Mouse (Mus musculus): ENCODE data around the gene Zfp456. TPM values are rescaled to one million over a fixed set of nuclear protein-coding genes. Genes with fewer than 3 reads are reported as not detected.

The Zfp456 gene
- total and polyA plus RNA-seq, 3 experiments = 0.35 to 0.43 TPM; not detected in 1

DNA sequence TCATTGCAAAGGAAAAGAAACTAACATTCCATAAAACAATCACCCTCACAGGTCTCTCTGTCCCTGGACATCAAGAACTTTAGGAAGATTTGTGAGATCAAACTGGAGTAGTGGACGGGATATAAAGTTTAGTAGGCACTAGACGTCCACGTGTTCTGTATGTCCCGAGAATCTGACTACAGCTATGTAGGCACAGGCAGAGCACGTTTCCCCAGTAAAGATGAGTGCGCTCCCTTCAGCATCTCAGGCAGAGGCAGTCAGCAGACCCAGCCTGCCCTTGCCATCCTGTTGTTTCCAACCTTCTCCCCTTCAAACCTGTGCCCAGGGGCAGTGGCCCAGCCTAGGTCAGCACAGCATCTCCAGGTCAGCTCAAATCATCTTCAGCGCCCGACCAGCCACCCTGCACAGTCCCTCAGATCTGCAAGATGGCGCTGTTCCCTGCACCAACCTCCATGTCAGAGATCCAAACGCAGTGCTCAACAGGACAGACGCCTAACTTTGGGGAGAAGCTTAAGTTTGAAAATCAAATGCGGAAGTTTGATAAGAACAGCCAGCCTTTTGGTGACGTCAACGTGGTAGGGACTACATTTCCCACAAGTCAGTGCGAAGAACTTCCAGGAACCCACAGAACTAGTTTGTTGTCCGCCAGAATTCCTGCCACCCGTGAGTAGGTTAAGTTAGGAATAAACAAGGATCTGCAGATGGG, 43.4 kb downstream of the Zfp456 start, which contains the start of gene Zfp595 (continued):
- TF ChIP-seq MAFK (IDR thresholded peaks at IDR 0.05; ENCODE audit: borderline replicate concordance, low read depth, low read length) = no peak
- TF ChIP-seq MXI1 (IDR thresholded peaks at IDR 0.05; ENCODE audit: low read depth, low read length) = no peak
- peak; percentile 76 for TF ChIP-seq SIN3A (IDR thresholded peaks at IDR 0.05; ENCODE audit: low read length)

Other genes with a start within 250 kb of the Zfp456 start
- 0.12 TPM in 1 of 2 replicates, not detected in the other for gene Rsl1, start 202.6 kb downstream of the Zfp456 start, total RNA-seq (2012; rRNA removed)
- not detected for gene Rsl1, start 202.6 kb downstream of the Zfp456 start, polyA plus RNA-seq (2012; ENCODE audit: insufficient read depth in 1 of 2, insufficient read length in 2 of 2, low read depth in 1 of 2, low replicate concordance in 2 of 2, missing spikeins in 1 of 2)
- gene Zfp455, start 181.3 kb downstream of the Zfp456 start, total RNA-seq (2012; rRNA removed) = 0.29 and 0.46 TPM in 2 replicates
- under 1 TPM in 1 of 2 experiments, not detected in 1; 0.38 TPM for gene Zfp455, start 181.3 kb downstream of the Zfp456 start, polyA plus RNA-seq (2012; ENCODE audit: insufficient read depth in 1 of 2, insufficient read length in 2 of 2, low read depth in 1 of 2, low replicate concordance in 2 of 2, missing spikeins in 1 of 2)
- gene Zfp458, start 97.3 kb downstream of the Zfp456 start, total RNA-seq (2012; rRNA removed) = 1.4 and 1.6 TPM in 2 replicates
- gene Zfp458, start 97.3 kb downstream of the Zfp456 start, polyA plus RNA-seq (2012; ENCODE audit: insufficient read depth in 1 of 2, insufficient read length in 2 of 2, low read depth in 1 of 2, low replicate concordance in 2 of 2, missing spikeins in 1 of 2) = 1 to 10 TPM in 1 of 2 experiments, not detected in 1; 1.3 TPM
- 1.1 and 1.7 TPM in 2 replicates for gene Zfp457, start 69.3 kb downstream of the Zfp456 start, total RNA-seq (2012; rRNA removed)
- gene Zfp457, start 69.3 kb downstream of the Zfp456 start, polyA plus RNA-seq (2012; ENCODE audit: insufficient read depth in 1 of 2, insufficient read length in 2 of 2, low read depth in 1 of 2, low replicate concordance in 2 of 2, missing spikeins in 1 of 2) = 1 to 10 TPM in 1 of 2 experiments, not detected in 1; 1.4 TPM
- 3.2 and 3.9 TPM in 2 replicates for gene Zfp595, start 43.2 kb downstream of the Zfp456 start, total RNA-seq (2012; rRNA removed)
- 1 to 10 TPM in 1 of 2 experiments, not detected in 1; 2.6 TPM for gene Zfp595, start 43.2 kb downstream of the Zfp456 start, polyA plus RNA-seq (2012; ENCODE audit: insufficient read depth in 1 of 2, insufficient read length in 2 of 2, low read depth in 1 of 2, low replicate concordance in 2 of 2, missing spikeins in 1 of 2)
- gene Gm28044, start 15.3 kb downstream of the Zfp456 start, total RNA-seq (2012; rRNA removed) = 2.5 and 3.6 TPM in 2 replicates
- 1 to 10 TPM in 1 of 2 experiments, not detected in 1; 1.1 TPM for gene Gm28044, start 15.3 kb downstream of the Zfp456 start, polyA plus RNA-seq (2012; ENCODE audit: insufficient read depth in 1 of 2, insufficient read length in 2 of 2, low read depth in 1 of 2, low replicate concordance in 2 of 2, missing spikeins in 1 of 2)
- 0.75 and 0.81 TPM in 2 replicates for gene Zfp953, start 15.2 kb downstream of the Zfp456 start, total RNA-seq (2012; rRNA removed)
- under 1 TPM in 1 of 2 experiments, not detected in 1; 0.84 TPM for gene Zfp953, start 15.2 kb downstream of the Zfp456 start, polyA plus RNA-seq (2012; ENCODE audit: insufficient read depth in 1 of 2, insufficient read length in 2 of 2, low read depth in 1 of 2, low replicate concordance in 2 of 2, missing spikeins in 1 of 2)
- gene Gm28041, start 77 bp downstream of the Zfp456 start, total RNA-seq (2012; rRNA removed) = 0.23 and 0.65 TPM in 2 replicates
- under 1 TPM in 1 of 2 experiments, not detected in 1; 0.18 TPM for gene Gm28041, start 77 bp downstream of the Zfp456 start, polyA plus RNA-seq (2012; ENCODE audit: insufficient read depth in 1 of 2, insufficient read length in 2 of 2, low read depth in 1 of 2, low replicate concordance in 2 of 2, missing spikeins in 1 of 2)
- gene Zfp429, start 24.0 kb upstream of the Zfp456 start, total RNA-seq (2012; rRNA removed) = 1.0 and 1.1 TPM in 2 replicates
- under 1 TPM in 1 of 2 experiments, not detected in 1; 0.67 TPM for gene Zfp429, start 24.0 kb upstream of the Zfp456 start, polyA plus RNA-seq (2012; ENCODE audit: insufficient read depth in 1 of 2, insufficient read length in 2 of 2, low read depth in 1 of 2, low replicate concordance in 2 of 2, missing spikeins in 1 of 2)
- not detected in 2 replicates for gene Zfp459, start 45.6 kb upstream of the Zfp456 start, total RNA-seq (2012; rRNA removed)
- gene Zfp459, start 45.6 kb upstream of the Zfp456 start, polyA plus RNA-seq (2012; ENCODE audit: insufficient read depth in 1 of 2, insufficient read length in 2 of 2, low read depth in 1 of 2, low replicate concordance in 2 of 2, missing spikeins in 1 of 2) = not detected
- 4.8 and 6.1 TPM in 2 replicates for gene Zfp874a, start 75.8 kb upstream of the Zfp456 start, total RNA-seq (2012; rRNA removed)
- 1 to 10 TPM in 1 of 2 experiments, not detected in 1; 4.1 TPM for gene Zfp874a, start 75.8 kb upstream of the Zfp456 start, polyA plus RNA-seq (2012; ENCODE audit: insufficient read depth in 1 of 2, insufficient read length in 2 of 2, low read depth in 1 of 2, low replicate concordance in 2 of 2, missing spikeins in 1 of 2)
- 4.4 and 4.9 TPM in 2 replicates for gene Zfp874b, start 108.4 kb upstream of the Zfp456 start, total RNA-seq (2012; rRNA removed)
- 1 to 10 TPM in 1 of 2 experiments, not detected in 1; 3.5 TPM for gene Zfp874b, start 108.4 kb upstream of the Zfp456 start, polyA plus RNA-seq (2012; ENCODE audit: insufficient read depth in 1 of 2, insufficient read length in 2 of 2, low read depth in 1 of 2, low replicate concordance in 2 of 2, missing spikeins in 1 of 2)
- gene Zfp58, start 124.7 kb upstream of the Zfp456 start, total RNA-seq (2012; rRNA removed) = 3.5 and 4.8 TPM in 2 replicates
- gene Zfp58, start 124.7 kb upstream of the Zfp456 start, polyA plus RNA-seq (2012; ENCODE audit: insufficient read depth in 1 of 2, insufficient read length in 2 of 2, low read depth in 1 of 2, low replicate concordance in 2 of 2, missing spikeins in 1 of 2) = 1 to 10 TPM in 1 of 2 experiments, not detected in 1; 3.2 TPM
- not detected in 2 replicates for gene Gm26965, start 150.3 kb upstream of the Zfp456 start, total RNA-seq (2012; rRNA removed)
- not detected for gene Gm26965, start 150.3 kb upstream of the Zfp456 start, polyA plus RNA-seq (2012; ENCODE audit: insufficient read depth in 1 of 2, insufficient read length in 2 of 2, low read depth in 1 of 2, low replicate concordance in 2 of 2, missing spikeins in 1 of 2)
- 17.8 and 28.4 TPM in 2 replicates for gene Zfp87, start 150.4 kb upstream of the Zfp456 start, total RNA-seq (2012; rRNA removed)
- 10 to 100 TPM in 1 of 2 experiments, not detected in 1; 11.7 TPM for gene Zfp87, start 150.4 kb upstream of the Zfp456 start, polyA plus RNA-seq (2012; ENCODE audit: insufficient read depth in 1 of 2, insufficient read length in 2 of 2, low read depth in 1 of 2, low replicate concordance in 2 of 2, missing spikeins in 1 of 2)
- 4.3 and 4.9 TPM in 2 replicates for gene Zfp748, start 178.0 kb upstream of the Zfp456 start, total RNA-seq (2012; rRNA removed)
- 1 to 10 TPM in 1 of 2 experiments, not detected in 1; 4.0 TPM for gene Zfp748, start 178.0 kb upstream of the Zfp456 start, polyA plus RNA-seq (2012; ENCODE audit: insufficient read depth in 1 of 2, insufficient read length in 2 of 2, low read depth in 1 of 2, low replicate concordance in 2 of 2, missing spikeins in 1 of 2)
- gene Zfp729b, start 233.9 kb upstream of the Zfp456 start, total RNA-seq (2012; rRNA removed) = 6.0 and 7.0 TPM in 2 replicates
- gene Zfp729b, start 233.9 kb upstream of the Zfp456 start, polyA plus RNA-seq (2012; ENCODE audit: insufficient read depth in 1 of 2, insufficient read length in 2 of 2, low read depth in 1 of 2, low replicate concordance in 2 of 2, missing spikeins in 1 of 2) = 1 to 10 TPM in 1 of 2 experiments, not detected in 1; 5.0 TPM

Measured in MEL (cell line).